In the genomic region with DNA sequence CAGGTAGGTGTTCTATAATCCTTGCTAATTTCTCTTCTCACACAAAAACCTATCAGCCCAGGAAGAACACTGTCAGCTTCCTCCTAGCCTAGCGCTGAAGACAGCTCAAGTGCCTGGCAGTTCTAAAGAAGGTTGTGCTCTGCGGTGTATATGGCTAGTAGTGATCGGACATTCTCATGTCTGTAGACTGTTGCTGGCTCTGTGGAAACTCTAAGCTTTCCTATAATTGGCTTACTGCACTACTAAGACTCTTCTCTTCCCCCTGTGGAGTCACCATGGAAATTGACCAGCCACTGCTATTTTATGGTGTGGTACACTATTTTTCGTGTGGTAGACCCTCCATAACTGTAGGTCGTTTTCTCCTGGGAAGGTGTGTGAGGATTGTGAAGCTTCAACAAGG, we compare ENCODE assay signal across 21 mouse cellular contexts. TPM values are rescaled to one million over a fixed set of nuclear protein-coding genes. Genes with fewer than 3 reads are reported as not detected.
DNase-seq lines count a peak whose midpoint lies in the region; ATAC-seq lines count a peak whose summit lies in the region.
"Had no signal": no experiment of that assay in that cellular context is flagged by ENCODE, and none has a peak within 500 bp of the region (broad histone marks: within the 10 kb centered on the region; RNA-seq: fewer than 3 reads in every experiment).

No protein-coding gene starts in this region.

- DNase-seq in forebrain, embryonic 10.5 days (ENCODE audit: extremely low spot score, low spot score): no peak
- no peak for DNase-seq in hindbrain, embryonic 10.5 days (ENCODE audit: low spot score)
- no peak for DNase-seq in midbrain, embryonic 10.5 days (ENCODE audit: low spot score)
- no peak for DNase-seq in lung, postnatal 10 days
- DNase-seq in adrenal gland, adult 2 months: no peak
- DNase-seq: gastrocnemius, postnatal 36 days; kidney, postnatal 10 days; right cerebral cortex, postnatal 25 days had no signal

- H3K4me3 ChIP-seq in forebrain, embryonic 12.5 days (replicated peaks): no peak overlapping the region
- no peak overlapping the region for H3K4me3 ChIP-seq in forebrain, embryonic 10.5 days
- H3K4me3 ChIP-seq in hindbrain, embryonic 10.5 days: no peak overlapping the region
- no peak overlapping the region for H3K4me3 ChIP-seq in midbrain, embryonic 10.5 days
- no peak overlapping the region for H3K4me3 ChIP-seq in neural tube, embryonic 14.5 days (ENCODE audit: low read depth, low read length)
- H3K4me3 ChIP-seq: embryonic facial prominence, embryonic 15.5 days; limb, embryonic 12.5 days; megakaryocyte, embryonic 14.5 days had no signal

- H3K4me1 ChIP-seq in forebrain, embryonic 12.5 days: peaks cover 21% of the 10 kb centered on the region
- peaks cover 18% of the 10 kb centered on the region for H3K4me1 ChIP-seq in forebrain, embryonic 10.5 days
- peaks cover 14% of the 10 kb centered on the region for H3K4me1 ChIP-seq in hindbrain, embryonic 10.5 days (replicated peaks)
- H3K4me1 ChIP-seq in midbrain, embryonic 10.5 days: peaks cover 41% of the 10 kb centered on the region
- peaks cover 15% of the 10 kb centered on the region for H3K4me1 ChIP-seq in neural tube, embryonic 14.5 days (ENCODE audit: control insufficient read depth, insufficient read depth, low read length)
- H3K4me1 ChIP-seq: embryonic facial prominence, embryonic 15.5 days had no signal

- H3K27ac ChIP-seq in forebrain, embryonic 12.5 days: 0 out of 2 replicates have a peak overlapping the region, but pooled peaks have one; percentile 58
- H3K27ac ChIP-seq in forebrain, embryonic 10.5 days: no peak overlapping the region
- peak overlapping the region; percentile 64; the same call in 1 of the 2 replicates for H3K27ac ChIP-seq in hindbrain, embryonic 10.5 days
- peak overlapping the region; percentile 64 for H3K27ac ChIP-seq in midbrain, embryonic 10.5 days (replicated peaks)
- peak overlapping the region; percentile 62 for H3K27ac ChIP-seq in neural tube, embryonic 14.5 days (ENCODE audit: low read depth, low read length)
- H3K27ac ChIP-seq: embryonic facial prominence, embryonic 15.5 days; limb, embryonic 12.5 days; liver, embryonic 14.5 days; stomach, postnatal 0 days had no signal

- no peak for ATAC-seq in forebrain, embryonic 12.5 days (ENCODE audit: low FRiP score)
- no peak; the same call in 1 of the 2 replicates for ATAC-seq in neural tube, embryonic 14.5 days (ENCODE audit: low read depth)
- no peak for ATAC-seq in erythroblast, adult 5-6 weeks (replicated peaks; ENCODE audit: low FRiP score, poor library complexity, severe bottlenecking)
- ATAC-seq: CD4-positive, CD25-positive, alpha-beta regulatory T cell, adult 4 months; intestine, embryonic 16.5 days had no signal

- peaks cover 13% of the 10 kb centered on the region for H3K27me3 ChIP-seq in forebrain, embryonic 12.5 days
- H3K27me3 ChIP-seq in forebrain, embryonic 10.5 days (ENCODE audit: poor library complexity, severe bottlenecking): peaks cover 25% of the 10 kb centered on the region
- H3K27me3 ChIP-seq in hindbrain, embryonic 10.5 days (ENCODE audit: insufficient read depth, poor library complexity, severe bottlenecking): no peaks in the 10 kb centered on the region
- no peaks in the 10 kb centered on the region for H3K27me3 ChIP-seq in midbrain, embryonic 10.5 days (ENCODE audit: low read depth, poor library complexity, severe bottlenecking)
- no peaks in the 10 kb centered on the region for H3K27me3 ChIP-seq in neural tube, embryonic 14.5 days (ENCODE audit: control insufficient read depth, insufficient read depth, low read length)
- H3K27me3 ChIP-seq: embryonic facial prominence, embryonic 15.5 days; limb, embryonic 12.5 days had no signal

- 78% methylated on average over 5 of the region's 5 CpGs for WGBS in forebrain, embryonic 12.5 days
- WGBS in forebrain, embryonic 10.5 days: 83% methylated on average over 5 of the region's 5 CpGs
- 91% methylated on average over 5 of the region's 5 CpGs for WGBS in hindbrain, embryonic 10.5 days
- WGBS in midbrain, embryonic 10.5 days: 78% methylated on average over 5 of the region's 5 CpGs
- WGBS in neural tube, embryonic 14.5 days: 78% methylated on average over 5 of the region's 5 CpGs

- no peaks in the 10 kb centered on the region for H3K9me3 ChIP-seq in forebrain, embryonic 12.5 days
- no peaks in the 10 kb centered on the region for H3K9me3 ChIP-seq in forebrain, embryonic 10.5 days
- no peaks in the 10 kb centered on the region for H3K9me3 ChIP-seq in hindbrain, embryonic 10.5 days
- H3K9me3 ChIP-seq in midbrain, embryonic 10.5 days (replicated peaks): no peaks in the 10 kb centered on the region
- H3K9me3 ChIP-seq in neural tube, embryonic 14.5 days (ENCODE audit: control insufficient read depth, low read length): no peaks in the 10 kb centered on the region
- H3K9me3 ChIP-seq: embryonic facial prominence, embryonic 15.5 days; limb, embryonic 12.5 days; megakaryocyte, embryonic 14.5 days had no signal

- no peaks in the 10 kb centered on the region for H3K36me3 ChIP-seq in forebrain, embryonic 12.5 days (replicated peaks)
- H3K36me3 ChIP-seq in forebrain, embryonic 10.5 days (replicated peaks): no peaks in the 10 kb centered on the region
- H3K36me3 ChIP-seq in hindbrain, embryonic 10.5 days: no peaks in the 10 kb centered on the region
- no peaks in the 10 kb centered on the region for H3K36me3 ChIP-seq in midbrain, embryonic 10.5 days
- H3K36me3 ChIP-seq in neural tube, embryonic 14.5 days (ENCODE audit: control insufficient read depth, insufficient read depth, low read length): no peaks in the 10 kb centered on the region
- H3K36me3 ChIP-seq: embryonic facial prominence, embryonic 15.5 days; G1E; limb, embryonic 12.5 days had no signal

- H3K4me2 ChIP-seq in forebrain, embryonic 12.5 days: no peak overlapping the region
- no peak overlapping the region for H3K4me2 ChIP-seq in neural tube, embryonic 14.5 days (ENCODE audit: low read depth, low read length)
- H3K4me2 ChIP-seq: embryonic facial prominence, embryonic 15.5 days; heart, embryonic 11.5 days; limb, embryonic 12.5 days had no signal

- H3K9ac ChIP-seq in forebrain, embryonic 12.5 days: no peak overlapping the region
- no peak overlapping the region for H3K9ac ChIP-seq in neural tube, embryonic 14.5 days (replicated peaks; ENCODE audit: low read depth, low read length)
- H3K9ac ChIP-seq: embryonic facial prominence, embryonic 15.5 days; limb, embryonic 12.5 days; liver, embryonic 14.5 days had no signal

RNA-seq across cellular contexts. Expression of gene Mab21l1, which starts 40.1 kb away (rescaled TPM):
- 27.4 and 34.9 TPM in 2 replicates for polyA plus RNA-seq in forebrain, embryonic 12.5 days (2016; fragmentation: Nextera tagmentation; extraction: Ambion mirVana)
- 6.9 and 7.2 TPM in 2 replicates for polyA plus RNA-seq in forebrain, embryonic 10.5 days (2016; fragmentation: Nextera tagmentation; extraction: Ambion mirVana)
- 26.8 and 57.6 TPM in 2 replicates for polyA plus RNA-seq in hindbrain, embryonic 10.5 days (2016; fragmentation: Nextera tagmentation; extraction: Ambion mirVana)
- polyA plus RNA-seq in midbrain, embryonic 10.5 days (2016; fragmentation: Nextera tagmentation; extraction: Ambion mirVana): 33.1 and 47.5 TPM in 2 replicates
- polyA plus RNA-seq in neural tube, embryonic 14.5 days (2014; fragmentation: Nextera tagmentation; extraction: Ambion mirVana): 99.9 and 112 TPM in 2 replicates
- not detected in 2 replicates for total RNA-seq in erythroblast, adult 5-6 weeks (2015; ENCODE audit: low replicate concordance)
- not detected in 2 replicates for total RNA-seq in erythroblast, adult 5-6 weeks (2017; ENCODE audit: low replicate concordance)
- total RNA-seq in adrenal gland, adult 2 months (2021): 1 to 10 TPM in 1 of 2 experiments, under 1 TPM in 1; 0.58 to 1.9 TPM
- 0.22 and 0.73 TPM in 2 replicates for polyA plus RNA-seq in adrenal gland, adult 2 months (2012; rRNA removed)
- total RNA-seq: heart, postnatal 14 days had no signal
- polyA plus RNA-seq: G1E had no signal
